8 mouse cellular contexts compared by ENCODE assay signal in the genomic region with DNA sequence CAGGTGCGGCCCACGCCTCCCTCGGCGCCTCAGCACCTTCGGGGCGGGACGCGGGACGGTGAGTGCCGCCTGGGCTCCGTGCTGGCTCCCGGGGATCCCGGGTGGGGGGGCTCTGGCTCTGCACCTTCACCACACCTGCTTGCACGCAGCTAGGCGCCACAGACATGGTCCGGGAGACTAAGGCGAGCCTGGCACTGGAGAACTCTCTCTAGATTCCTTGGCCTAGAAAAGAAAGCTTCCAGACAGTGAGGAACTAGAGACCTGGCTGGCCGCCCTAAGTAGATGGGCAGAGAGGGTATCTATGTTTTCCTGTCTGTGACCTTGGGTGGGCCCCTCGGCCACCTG. TPM values are rescaled to one million over a fixed set of nuclear protein-coding genes. Genes with fewer than 3 reads are reported as not detected.
DNase-seq lines count a peak whose midpoint lies in the region; ATAC-seq and TF ChIP-seq lines count a peak whose summit lies in the region.

No protein-coding gene starts in this region.

- no peak for TF ChIP-seq RAD21 in CH12.LX (IDR thresholded peaks at IDR 0.05; ENCODE audit: low read depth, low read length)

- peak overlapping the region; percentile 85 for H3K4me2 ChIP-seq in heart, embryonic 12.5 days
- peak overlapping the region; percentile 55 for H3K4me2 ChIP-seq in CH12.LX (ENCODE audit: insufficient read depth, low read depth, poor library complexity, severe bottlenecking)
- peak overlapping the region; percentile 87 for H3K4me2 ChIP-seq in forebrain, embryonic 12.5 days
- peak overlapping the region; percentile 93 for H3K4me2 ChIP-seq in liver, embryonic 13.5 days

- peak overlapping the region; percentile 83 for H3K4me3 ChIP-seq in heart, embryonic 12.5 days
- H3K4me3 ChIP-seq in CH12.LX (replicated peaks in 1 of 3; ENCODE audit: low read depth in 2 of 3, low read length in 2 of 3, poor library complexity in 1 of 3), result peak overlapping the region; percentile 54 to 84 (median 71)
- H3K4me3 ChIP-seq in forebrain, embryonic 12.5 days (replicated peaks), result peak overlapping the region; percentile 73
- peak overlapping the region; percentile 76 for H3K4me3 ChIP-seq in liver, embryonic 13.5 days (replicated peaks)

- in situ Hi-C loops in CH12.LX (cut with MboI; ENCODE audit: low pct_ligation_motif_present, low pct_unique_long_range_greater_than_20kb, low sequenced_read_pairs), result no loop called here

- dilution Hi-C loops in CH12.LX (cut with MboI; ENCODE audit: extremely low pct_ligation_motif_present, extremely low pct_unique_long_range_greater_than_20kb, low sequenced_read_pairs), result no loop called here

- peak overlapping the region; percentile 49 for H3K27ac ChIP-seq in heart, embryonic 12.5 days (ENCODE audit: poor library complexity, severe bottlenecking)
- H3K27ac ChIP-seq in CH12.LX (ENCODE audit: insufficient read depth, low read depth), result no peak overlapping the region
- H3K27ac ChIP-seq in forebrain, embryonic 12.5 days, result no peak overlapping the region
- H3K27ac ChIP-seq in liver, embryonic 13.5 days, result peak overlapping the region; percentile 62

- no peaks in the 10 kb centered on the region for H3K79me2 ChIP-seq in CH12.LX (replicated peaks; ENCODE audit: control insufficient read depth, extremely low read depth, insufficient read depth, poor library complexity, severe bottlenecking)

- TF ChIP-seq EP300 in CH12.LX (IDR thresholded peaks at IDR 0.05; ENCODE audit: low read length), result no peak

- peak overlapping the region; percentile 85 for H3K9ac ChIP-seq in heart, embryonic 12.5 days
- H3K9ac ChIP-seq in CH12.LX (ENCODE audit: insufficient read depth, low read depth), result peak overlapping the region; percentile 67
- peak overlapping the region; percentile 81 for H3K9ac ChIP-seq in forebrain, embryonic 12.5 days
- H3K9ac ChIP-seq in liver, embryonic 13.5 days, result peak overlapping the region; percentile 82

- ATAC-seq in heart, embryonic 12.5 days (ENCODE audit: insufficient number of reproducible peaks, low FRiP score), result peak; percentile 26
- ATAC-seq in forebrain, embryonic 12.5 days (ENCODE audit: low FRiP score), result no peak
- ATAC-seq in liver, embryonic 13.5 days (ENCODE audit: low read depth), result no peak

- intact Hi-C loops in heart, postnatal 10 days (cut with DNase I), result no loop called here

- H3K4me1 ChIP-seq in heart, embryonic 12.5 days (replicated peaks), result peaks cover 18% of the 10 kb centered on the region
- H3K4me1 ChIP-seq in CH12.LX (ENCODE audit: control insufficient read depth in 1 of 2, insufficient read depth in 2 of 2), result peaks cover 0 to 14% of the 10 kb centered on the region in 2 experiments; a peak in 2 of 4 replicates
- H3K4me1 ChIP-seq in forebrain, embryonic 12.5 days, result peaks cover 17% of the 10 kb centered on the region
- peaks cover 38% of the 10 kb centered on the region for H3K4me1 ChIP-seq in liver, embryonic 13.5 days (replicated peaks)

- no peak for DNase-seq in heart, postnatal 10 days
- no peak for DNase-seq in CH12.LX (ENCODE audit: extremely low read depth)
- DNase-seq in liver, embryonic 13.5 days, result no peak
- DNase-seq in layer of hippocampus, adult 9-10 months (ENCODE audit: low spot score), result no peak
- DNase-seq in gastrocnemius, postnatal 4 days (ENCODE audit: low spot score in 2 of 2), result no peak
- no peak for DNase-seq in retina, postnatal 1 day

- H3K36me3 ChIP-seq in heart, embryonic 12.5 days, result peaks cover 5% of the 10 kb centered on the region; the same call in 1 of the 2 replicates
- peaks cover 0 to 5% of the 10 kb centered on the region in 2 experiments for H3K36me3 ChIP-seq in CH12.LX (replicated peaks in 1 of 2; ENCODE audit: control insufficient read depth in 1 of 2, insufficient read depth in 1 of 2, low read length in 1 of 2)
- H3K36me3 ChIP-seq in forebrain, embryonic 12.5 days (replicated peaks), result no peaks in the 10 kb centered on the region
- H3K36me3 ChIP-seq in liver, embryonic 13.5 days, result no peaks in the 10 kb centered on the region

- no peak for TF ChIP-seq CTCF in CH12.LX (conservative IDR thresholded peaks at IDR 0.05 in 1 of 2, IDR thresholded peaks at IDR 0.05 in 1 of 2; ENCODE audit: low read depth in 2 of 2, low read length in 2 of 2)

- no peak for TF ChIP-seq POLR2A in CH12.LX (IDR thresholded peaks at IDR 0.05; ENCODE audit: low read depth, low read length)

- WGBS in heart, embryonic 12.5 days, result 2% methylated on average over 19 of the region's 19 CpGs
- under 1% methylated on average over 19 of the region's 19 CpGs for WGBS in forebrain, embryonic 12.5 days
- 1% methylated on average over 19 of the region's 19 CpGs for WGBS in liver, embryonic 13.5 days (ENCODE audit: insufficient replicate concordance)

- H3K27me3 ChIP-seq in heart, embryonic 12.5 days (replicated peaks), result peaks cover 28% of the 10 kb centered on the region; the same call in 1 of the 2 replicates
- peaks cover 23% of the 10 kb centered on the region for H3K27me3 ChIP-seq in CH12.LX (replicated peaks)
- H3K27me3 ChIP-seq in forebrain, embryonic 12.5 days, result peaks cover 12% of the 10 kb centered on the region; the same call in 1 of the 2 replicates
- H3K27me3 ChIP-seq in liver, embryonic 13.5 days, result peaks cover 6% of the 10 kb centered on the region; the same call in 1 of the 2 replicates

- H3K9me3 ChIP-seq in heart, embryonic 12.5 days (replicated peaks), result no peaks in the 10 kb centered on the region
- H3K9me3 ChIP-seq in CH12.LX (replicated peaks; ENCODE audit: low read length), result peaks cover 17% of the 10 kb centered on the region
- no peaks in the 10 kb centered on the region for H3K9me3 ChIP-seq in forebrain, embryonic 12.5 days
- H3K9me3 ChIP-seq in liver, embryonic 13.5 days (replicated peaks), result no peaks in the 10 kb centered on the region

TF ChIP-seq in CH12.LX, 34 proteins besides CTCF, POLR2A, EP300 and RAD21:
- TF ChIP-seq SIN3A (IDR thresholded peaks at IDR 0.05; ENCODE audit: low read length) (no peak), MAZ (IDR thresholded peaks at IDR 0.05; ENCODE audit: low read depth, low read length) (peak; percentile 6; the same call in 1 of the 2 replicates)

RNA-seq across cellular contexts. Expression of gene Klhl36, which starts 0.3 kb away (rescaled TPM):
- 10.3 and 12.5 TPM in 2 replicates for polyA plus RNA-seq in heart, embryonic 12.5 days (2016; fragmentation: Nextera tagmentation; extraction: Ambion mirVana)
- total RNA-seq in heart, postnatal 10 days (2021), result 1 to 10 TPM; 4.1 to 5.4 TPM
- total RNA-seq in CH12.LX (2012; rRNA removed) (5.2 and 7.9 TPM in 2 replicates), CH12.LX (2014; rRNA removed) (3.0 and 3.4 TPM in 2 replicates)
- 3.1 and 3.8 TPM in 2 replicates for polyA plus RNA-seq in CH12.LX (2012; ENCODE audit: insufficient read length, low read depth)
- 9.9 and 10.9 TPM in 2 replicates for polyA plus RNA-seq in forebrain, embryonic 12.5 days (2016; fragmentation: Nextera tagmentation; extraction: Ambion mirVana)
- polyA plus RNA-seq in liver, embryonic 13.5 days (2015; fragmentation: Nextera tagmentation; extraction: Ambion mirVana), result 4.9 and 5.1 TPM in 2 replicates
- 1 to 10 TPM; 4.0 to 4.8 TPM for total RNA-seq in gastrocnemius, postnatal 4 days (2021)

RNA-seq across cellular contexts. Expression of gene Cotl1, which starts 22.0 kb away (rescaled TPM):
- polyA plus RNA-seq in heart, embryonic 12.5 days (2016; fragmentation: Nextera tagmentation; extraction: Ambion mirVana), result 40.6 and 54.2 TPM in 2 replicates
- 10 to 100 TPM; 39.4 to 44.2 TPM for total RNA-seq in heart, postnatal 10 days (2021)
- total RNA-seq in CH12.LX (2012; rRNA removed), result 59.6 and 69.1 TPM in 2 replicates
- total RNA-seq in CH12.LX (2014; rRNA removed), result 135 and 139 TPM in 2 replicates
- polyA plus RNA-seq in CH12.LX (2012; ENCODE audit: insufficient read length, low read depth), result 349 and 375 TPM in 2 replicates
- 148 and 282 TPM in 2 replicates for polyA plus RNA-seq in forebrain, embryonic 12.5 days (2016; fragmentation: Nextera tagmentation; extraction: Ambion mirVana)
- 28.7 and 32.8 TPM in 2 replicates for polyA plus RNA-seq in liver, embryonic 13.5 days (2015; fragmentation: Nextera tagmentation; extraction: Ambion mirVana)
- 10 to 100 TPM; 68.5 to 82.9 TPM for total RNA-seq in gastrocnemius, postnatal 4 days (2021)

RNA-seq across cellular contexts. Expression of gene Usp10, which starts 47.8 kb away (rescaled TPM):
- 112 and 116 TPM in 2 replicates for polyA plus RNA-seq in heart, embryonic 12.5 days (2016; fragmentation: Nextera tagmentation; extraction: Ambion mirVana)
- total RNA-seq in heart, postnatal 10 days (2021), result 10 to 100 TPM; 57.2 to 69.2 TPM
- total RNA-seq in CH12.LX (2012; rRNA removed) (152 and 167 TPM in 2 replicates), CH12.LX (2014; rRNA removed) (72.3 and 80.0 TPM in 2 replicates)
- 125 and 161 TPM in 2 replicates for polyA plus RNA-seq in CH12.LX (2012; ENCODE audit: insufficient read length, low read depth)
- 167 and 176 TPM in 2 replicates for polyA plus RNA-seq in forebrain, embryonic 12.5 days (2016; fragmentation: Nextera tagmentation; extraction: Ambion mirVana)
- polyA plus RNA-seq in liver, embryonic 13.5 days (2015; fragmentation: Nextera tagmentation; extraction: Ambion mirVana), result 93.8 and 106 TPM in 2 replicates
- 10 to 100 TPM; 70.5 to 75.0 TPM for total RNA-seq in gastrocnemius, postnatal 4 days (2021)

RNA-seq across cellular contexts. Expression of gene Gm20388, which starts 48.3 kb away (rescaled TPM):
- polyA plus RNA-seq in heart, embryonic 12.5 days (2016; fragmentation: Nextera tagmentation; extraction: Ambion mirVana), result 4.0 TPM in 1 of 2 replicates, not detected in the other
- 1 to 10 TPM; 2.0 to 2.2 TPM for total RNA-seq in heart, postnatal 10 days (2021)
- total RNA-seq in CH12.LX (2012; rRNA removed) (16.5 and 26.3 TPM in 2 replicates), CH12.LX (2014; rRNA removed) (11.9 and 14.8 TPM in 2 replicates)
- 22.2 and 27.2 TPM in 2 replicates for polyA plus RNA-seq in CH12.LX (2012; ENCODE audit: insufficient read length, low read depth)
- polyA plus RNA-seq in forebrain, embryonic 12.5 days (2016; fragmentation: Nextera tagmentation; extraction: Ambion mirVana), result 5.6 TPM in 1 of 2 replicates, not detected in the other
- polyA plus RNA-seq in liver, embryonic 13.5 days (2015; fragmentation: Nextera tagmentation; extraction: Ambion mirVana), result not detected in 2 replicates
- 10 to 100 TPM; 12.8 to 22.8 TPM for total RNA-seq in gastrocnemius, postnatal 4 days (2021)

Comparison
In these comparisons a context has a peak if more than half of its experiments do, and no peak if none do; other contexts are left out.
1. H3K27ac ChIP-seq: peak in heart, embryonic 12.5 days (single experiment) and liver, embryonic 13.5 days (single experiment); none in CH12.LX (single experiment) and forebrain, embryonic 12.5 days (single experiment).
2. Peak in every context shown above with its lines, with median percentiles within 50 percentile points of each other: H3K4me2 ChIP-seq, H3K4me3 ChIP-seq and H3K9ac ChIP-seq.